Mouse (Mus musculus): ENCODE results near the gene Taldo1.

GRCm38 (mm10) chr7:141431434-141432185, 39.6 kb downstream of the Taldo1 start:
- TF ChIP-seq CTCF (IDR thresholded peaks at IDR 0.05; ENCODE audit: control insufficient read depth, insufficient read depth, low read length) (no peak), POLR2A (IDR thresholded peaks at IDR 0.05; ENCODE audit: borderline replicate concordance, control insufficient read depth, low read depth, low read length) (no peak)
